Mouse (Mus musculus) kidney, postnatal 0 days (tissue): Measurements from ENCODE around the gene Ppm1j. TPM values are rescaled to one million over a fixed set of nuclear protein-coding genes. Genes with fewer than 3 reads are reported as not detected.

Source experiments
- ATAC-seq: fragments of 200-750 bp; cut with Nextera tagmentation; replicated peaks from 2 replicates; pipeline ENCODE4 v1.8.0; 2017; ENCODE audit warnings: low read depth, moderate number of reproducible peaks, moderate TSS enrichment, moderate library complexity; ENCODE audit not compliant: low FRiP score
- DNase-seq: peaks from one replicate; pipeline ENCODE4 v3.0.0-alpha.2; 2016; ENCODE audit warnings: low spot score
- H3K27ac ChIP-seq: fragments of 300-500 bp; sonication (generic); 2 replicates; pipeline ENCODE4 v1.5.1; 2014; ENCODE audit warnings: mild to moderate bottlenecking
- H3K27me3 ChIP-seq: fragments of 300-500 bp; sonication (generic); 2 replicates; pipeline ENCODE4 v1.6.1; 2014; ENCODE audit warnings: low read length, mixed read lengths; ENCODE audit not compliant: insufficient read depth
- H3K36me3 ChIP-seq: fragments of 300-500 bp; sonication (generic); 2 replicates; pipeline ENCODE4 v1.6.1; 2014; ENCODE audit warnings: low read length, mixed read lengths; ENCODE audit not compliant: insufficient read depth
- H3K4me1 ChIP-seq: fragments of 300-500 bp; sonication (generic); replicated peaks from 2 replicates; pipeline ENCODE4 v1.6.1; 2014; ENCODE audit warnings: antibody characterized with exemption, low read length, mixed read lengths; ENCODE audit not compliant: insufficient read depth
- H3K4me2 ChIP-seq: fragments of 300-500 bp; sonication (generic); 2 replicates; pipeline ENCODE4 v1.6.1; 2014; ENCODE audit warnings: mild to moderate bottlenecking, low read length, moderate library complexity, mixed read lengths
- H3K4me3 ChIP-seq: fragments of 300-500 bp; sonication (generic); replicated peaks from 2 replicates; pipeline ENCODE4 v1.5.1; 2014; ENCODE audit warnings: low read depth, low read length
- H3K9ac ChIP-seq: fragments of 300-500 bp; sonication (generic); 2 replicates; pipeline ENCODE4 v1.6.1; 2014; ENCODE audit warnings: low read depth, low read length
- H3K9me3 ChIP-seq: fragments of 300-500 bp; sonication (generic); replicated peaks from 2 replicates; pipeline ENCODE4 v1.6.1; 2016; ENCODE audit warnings: low read length, inconsistent platforms, mixed read lengths
- CTCF ChIP-seq: IDR thresholded peaks from 2 replicates; pipeline ENCODE4 v1.5.1; 2016; ENCODE audit warnings: antibody characterized with exemption, low read depth, mild to moderate bottlenecking, moderate library complexity
- WGBS: fragments of 180-500 bp; shearing (Covaris S2); extraction: QIAGEN DNeasy Blood & Tissue Kit; methylation state at CpG from one replicate; pipeline ENCODE4 v1.1.7; 2014; 5-methylcytosine and 5-hydroxymethylcytosine counted together
- polyA plus RNA-seq: library from polyadenylated mRNA; unstranded; fragments of >200 nt; fragmentation: Nextera tagmentation; extraction: Ambion mirVana; gene quantifications from 2 replicates; pipeline ENCODE4 v1.2.1, GENCODE M21; 2015

The Ppm1j gene
- polyA plus RNA-seq, 1 experiment from 2014 or later: 4.8 TPM

GRCm38 (mm10) chr3:104820426-104820825, 39.6 kb downstream of the Ppm1j start:
- no peaks in the 10 kb centered on the region for H3K27me3 ChIP-seq
- ATAC-seq: no peak
- 58% methylated on average over 1 of the region's 1 CpGs for WGBS

GRCm38 (mm10) chr3:104822413-104822812, 41.6 kb downstream of the Ppm1j start:
- Histone ChIP-seq H3K27ac (no peak overlapping the region), H3K4me1 (peaks cover 9% of the 10 kb centered on the region; the same call in 1 of the 2 replicates), H3K36me3 (0 out of 2 replicates have a peak, but pooled peaks cover 7% of the 10 kb centered on the region), H3K9me3 (no peaks in the 10 kb centered on the region), H3K27me3 (no peaks in the 10 kb centered on the region), H3K4me3 (no peak overlapping the region), H3K4me2 (no peak overlapping the region), H3K9ac (no peak overlapping the region)
- 71% methylated on average over 3 of the region's 3 CpGs for WGBS
- no peak for ATAC-seq
- no peak for DNase-seq
- no peak for TF ChIP-seq CTCF

More at GRCm38 (mm10) chr3:104820426-104820825, 39.6 kb downstream of the Ppm1j start:
- Histone ChIP-seq H3K36me3 (0 out of 2 replicates have a peak, but pooled peaks cover 1% of the 10 kb centered on the region), H3K4me1 (peaks cover 17% of the 10 kb centered on the region), H3K4me3 (no peak overlapping the region), H3K9ac (no peak overlapping the region), H3K4me2 (no peak overlapping the region), H3K9me3 (no peaks in the 10 kb centered on the region), H3K27ac (no peak overlapping the region)
- DNase-seq: no peak
- TF ChIP-seq CTCF: no peak

Other genes starting within 250 kb of the Ppm1j start
- 39.6 and 43.2 TPM in 2 replicates for gene Slc16a1, start 142.4 kb upstream of the Ppm1j start, polyA plus RNA-seq
- 0.07 and 0.10 TPM in 2 replicates for gene Fam19a3, start 784 bp downstream of the Ppm1j start, polyA plus RNA-seq
- 119 and 128 TPM in 2 replicates for gene Rhoc, start 7.3 kb downstream of the Ppm1j start, polyA plus RNA-seq
- gene Mov10, start 37.5 kb downstream of the Ppm1j start, polyA plus RNA-seq: 38.4 and 42.6 TPM in 2 replicates
- 30.9 and 34.2 TPM in 2 replicates for gene St7l, start 82.9 kb downstream of the Ppm1j start, polyA plus RNA-seq
- gene Capza1, start 83.4 kb downstream of the Ppm1j start, polyA plus RNA-seq: 119 and 131 TPM in 2 replicates
- 0.43 and 0.59 TPM in 2 replicates for gene Wnt2b, start 180.9 kb downstream of the Ppm1j start, polyA plus RNA-seq